Mouse (Mus musculus) natural killer cell, adult 2 months (primary cell): ENCODE results near the gene Olig1.

Experiments
- DNase-seq, 2 experiments: peaks; one replicate each; pipeline ENCODE4 v3.0.0; 2022; ENCODE audit warnings: low spot score in 2 of 2

Olig1 gene

DNA sequence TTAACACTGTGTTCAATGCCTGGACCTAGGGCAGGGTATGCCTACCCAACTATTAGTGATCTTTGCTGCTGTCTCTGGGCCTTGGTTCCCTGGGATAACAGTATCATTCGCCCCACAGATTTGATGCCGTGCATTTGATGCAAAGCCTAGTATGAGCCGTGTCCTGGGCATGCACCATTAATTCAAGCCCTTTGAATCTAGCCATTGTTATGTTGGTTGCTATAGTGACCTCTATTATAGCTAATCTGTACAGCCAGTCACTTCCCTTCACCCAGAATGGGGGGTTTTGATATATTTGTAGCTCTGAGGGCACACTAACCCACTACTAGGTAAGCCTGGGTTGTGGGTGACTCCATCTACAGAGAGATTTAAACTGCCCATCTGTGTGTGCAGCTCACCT lies 40.3 kb downstream of the Olig1 start:
- no peak for DNase-seq

DNA sequence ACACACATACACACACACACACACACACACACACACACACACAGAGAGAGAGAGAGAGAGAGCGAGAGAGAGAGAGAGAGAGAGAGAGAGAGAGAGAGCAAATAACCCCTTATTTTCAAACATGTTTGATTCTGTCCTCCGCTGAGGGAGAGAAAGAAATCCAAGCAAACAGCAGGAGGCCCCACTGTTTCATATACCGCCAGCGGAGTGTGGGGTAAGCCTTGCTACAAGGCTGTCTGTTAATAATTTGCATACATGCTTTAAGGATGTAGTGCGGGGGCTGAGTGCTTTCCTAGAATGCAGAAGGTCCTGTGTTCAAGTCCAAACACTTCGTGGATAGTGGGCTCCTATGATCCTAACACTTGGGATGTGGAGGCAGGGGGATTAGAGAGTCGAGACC lies 43.3 kb downstream of the Olig1 start:
- no peak for DNase-seq

- DNase-seq: peak; percentile 3 to 27
Observed at GRCm38 (mm10) chr16:91314114-91314775, 44.7 kb downstream of the Olig1 start.

DNA sequence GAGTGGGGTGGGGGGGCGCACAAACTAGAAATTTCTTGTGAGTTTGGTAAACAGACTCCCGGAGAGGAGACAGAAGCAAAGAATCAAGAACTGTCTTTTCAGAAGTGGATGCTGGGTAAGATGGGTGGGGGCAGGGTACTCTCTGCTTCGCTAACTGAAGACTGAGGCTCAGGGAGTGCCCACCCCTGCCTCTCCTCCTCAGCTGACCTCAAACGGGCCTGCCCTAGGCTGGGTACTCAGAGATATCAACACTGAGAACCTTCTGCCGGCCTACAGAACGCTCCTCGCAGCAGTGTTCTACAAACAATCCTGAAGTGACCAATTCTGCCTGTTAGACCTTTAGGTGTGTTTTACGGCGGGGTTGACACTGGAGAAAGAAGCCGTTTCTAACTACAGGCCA lies 50.6 kb downstream of the Olig1 start:
- no peak for DNase-seq

GRCm38 (mm10) chr16:91320608-91321007 lies 51.0 kb downstream of the Olig1 start:
- no peak for DNase-seq
